Mouse (Mus musculus) olfactory bulb, adult 2 months (tissue): ENCODE data around the gene Eps15.

Experiments
- CTCF ChIP-seq: fragments of 200-500 bp; IDR thresholded peaks from 2 replicates; pipeline ENCODE4 v1.5.1; 2012; ENCODE audit warnings: low read depth, mild to moderate bottlenecking, low read length, moderate library complexity; ENCODE audit not compliant: insufficient read depth
- POLR2A ChIP-seq: fragments of 200-500 bp; IDR thresholded peaks from 2 replicates; pipeline ENCODE4 v1.6.1; 2012; ENCODE audit warnings: mild to moderate bottlenecking, low read depth, low read length, moderate library complexity; ENCODE audit not compliant: insufficient read depth

DNA sequence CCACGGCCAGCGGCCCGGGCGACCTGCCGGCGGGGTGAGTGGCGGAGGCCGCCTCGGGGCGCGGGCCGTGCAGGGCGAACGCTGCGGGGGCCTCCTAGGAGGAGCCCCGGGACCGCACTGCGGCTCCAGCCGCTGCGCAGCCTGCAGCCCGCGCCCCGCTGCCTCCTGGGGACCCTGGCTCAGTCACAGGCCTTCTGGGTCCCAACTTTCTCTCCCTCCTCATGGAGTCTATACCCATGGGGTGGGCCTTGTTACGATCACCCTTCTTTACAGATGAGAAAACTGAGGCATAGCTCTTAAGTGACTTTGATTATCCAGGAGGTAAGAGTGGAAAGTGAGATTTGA lies 127.1 kb downstream of the Eps15 start:
- no peak for TF ChIP-seq CTCF
- TF ChIP-seq POLR2A: no peak
